Mouse (Mus musculus): ENCODE data around the gene Scnm1.

- TF ChIP-seq CTCF (IDR thresholded peaks at IDR 0.05; ENCODE audit: extremely low read depth, insufficient read length, insufficient replicate concordance, low read depth, low read length) (no peak), POLR2A (IDR thresholded peaks at IDR 0.05; ENCODE audit: low read depth, low read length) (no peak)
These were observed 6.4 kb upstream of the Scnm1 start for GRCm38 (mm10) chr3:95140289-95140595.

Measured in small intestine, adult 2 months (tissue).